ENCODE assay signal across 9 mouse cellular contexts in the genomic region with DNA sequence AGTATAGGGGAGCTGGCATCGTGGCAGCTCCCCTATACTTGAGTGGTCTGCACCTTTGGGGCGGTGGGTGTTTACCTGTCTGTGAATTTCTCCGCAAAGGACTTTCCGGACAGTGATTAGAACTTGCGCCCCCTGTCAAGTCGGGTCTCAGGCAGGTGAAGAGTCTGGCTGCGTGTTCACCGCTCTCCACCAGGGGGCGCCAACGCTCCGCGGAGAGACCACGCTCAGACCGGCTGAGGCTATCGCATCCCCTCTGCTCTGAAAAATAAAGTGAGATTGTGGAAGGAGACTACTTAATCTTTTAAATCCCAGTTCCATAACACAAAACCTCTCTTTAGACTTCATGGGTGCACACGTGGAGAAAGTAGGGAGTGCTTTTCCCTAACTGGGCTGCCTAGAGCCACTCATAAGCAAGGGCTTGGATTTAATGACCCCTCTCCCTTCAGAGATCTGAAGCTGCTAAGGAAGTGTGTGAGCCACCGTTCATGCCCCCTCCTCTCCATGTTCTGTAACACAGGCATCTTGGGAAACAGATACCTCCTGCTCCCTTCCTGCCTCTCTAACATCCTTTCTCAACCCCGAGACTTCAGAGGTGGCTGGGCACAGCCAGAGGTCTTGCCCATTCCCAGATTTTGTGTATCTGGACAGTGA. TPM values are rescaled to one million over a fixed set of nuclear protein-coding genes. Genes with fewer than 3 reads are reported as not detected.
DNase-seq lines count a peak whose midpoint lies in the region; ATAC-seq lines count a peak whose summit lies in the region.
"Had no signal": no experiment of that assay in that cellular context is flagged by ENCODE, and none has a peak within 500 bp of the region (broad histone marks: within the 10 kb centered on the region; RNA-seq: fewer than 3 reads in every experiment).

No protein-coding gene starts in this region.

- no peak overlapping the region for H3K4me3 ChIP-seq in forebrain, embryonic 16.5 days (replicated peaks; ENCODE audit: low read length)
- H3K4me3 ChIP-seq in hindbrain, embryonic 10.5 days, result no peak overlapping the region
- H3K4me3 ChIP-seq: lung, embryonic 15.5 days had no signal

- H3K27ac ChIP-seq in forebrain, embryonic 16.5 days (ENCODE audit: low read length), result no peak overlapping the region
- H3K27ac ChIP-seq in hindbrain, embryonic 10.5 days, result no peak overlapping the region
- H3K27ac ChIP-seq: lung, embryonic 15.5 days had no signal

- ATAC-seq in cerebellum, adult (ENCODE audit: insufficient number of reproducible peaks, low FRiP score, low TSS enrichment), result peak; percentile 66; the same call in 1 of the 2 replicates
- ATAC-seq in forebrain, embryonic 16.5 days, result peak; percentile 65
- ATAC-seq in megakaryocyte, adult 5-6 weeks (ENCODE audit: poor library complexity, severe bottlenecking), result peak; percentile 91

- H3K9ac ChIP-seq in forebrain, embryonic 16.5 days (replicated peaks; ENCODE audit: low read depth, low read length), result no peak overlapping the region
- H3K9ac ChIP-seq: lung, embryonic 15.5 days had no signal

- WGBS in forebrain, embryonic 16.5 days, result 5% methylated on average over 18 of the region's 18 CpGs
- WGBS in hindbrain, embryonic 10.5 days, result 8% methylated on average over 18 of the region's 18 CpGs

- no peak overlapping the region for H3K4me2 ChIP-seq in forebrain, embryonic 16.5 days (ENCODE audit: low read length)
- H3K4me2 ChIP-seq: lung, embryonic 15.5 days had no signal

- peak; percentile 16 for DNase-seq in MEL-GATA-1-ER (ENCODE audit: extremely low read depth, low read depth)
- DNase-seq in hindbrain, embryonic 10.5 days (ENCODE audit: low spot score), result peak; percentile 85
- DNase-seq in layer of hippocampus, adult 9-11 months, result peak; percentile 36
- peak; percentile 68 to 87 for DNase-seq in right cerebral cortex, postnatal 10 days (ENCODE audit: low spot score in 2 of 2)
- peak; percentile 75 for DNase-seq in urinary bladder, postnatal 14 days (ENCODE audit: low spot score)

- H3K9me3 ChIP-seq in forebrain, embryonic 16.5 days (ENCODE audit: control insufficient read depth, low read length), result no peaks in the 10 kb centered on the region
- no peaks in the 10 kb centered on the region for H3K9me3 ChIP-seq in hindbrain, embryonic 10.5 days
- H3K9me3 ChIP-seq: lung, embryonic 15.5 days had no signal

- no peaks in the 10 kb centered on the region for H3K27me3 ChIP-seq in forebrain, embryonic 16.5 days (replicated peaks; ENCODE audit: control insufficient read depth, insufficient read depth, low read length)
- peaks cover 21% of the 10 kb centered on the region for H3K27me3 ChIP-seq in hindbrain, embryonic 10.5 days (ENCODE audit: insufficient read depth, poor library complexity, severe bottlenecking)

- H3K4me1 ChIP-seq in forebrain, embryonic 16.5 days (replicated peaks; ENCODE audit: control insufficient read depth, insufficient read depth, low read length), result no peaks in the 10 kb centered on the region
- H3K4me1 ChIP-seq in hindbrain, embryonic 10.5 days (replicated peaks), result peaks cover 15% of the 10 kb centered on the region

- no peaks in the 10 kb centered on the region for H3K36me3 ChIP-seq in forebrain, embryonic 16.5 days (ENCODE audit: control insufficient read depth, insufficient read depth)
- H3K36me3 ChIP-seq in hindbrain, embryonic 10.5 days, result no peaks in the 10 kb centered on the region
- H3K36me3 ChIP-seq: lung, embryonic 15.5 days had no signal

RNA-seq across cellular contexts. Expression of gene Blcap, which starts 34.1 kb away (rescaled TPM):
- 196 and 239 TPM in 2 replicates for polyA plus RNA-seq in forebrain, embryonic 16.5 days (2015; fragmentation: Nextera tagmentation; extraction: Ambion mirVana)
- polyA plus RNA-seq in hindbrain, embryonic 10.5 days (2016; fragmentation: Nextera tagmentation; extraction: Ambion mirVana), result 78.4 and 100.0 TPM in 2 replicates
- 10.2 and 13.5 TPM in 2 replicates for total RNA-seq in megakaryocyte, adult 5-6 weeks (2015)
- total RNA-seq in megakaryocyte, adult 5-6 weeks (2017), result 7.8 and 19.2 TPM in 2 replicates

RNA-seq across cellular contexts. Expression of gene Nnat, which starts 45.3 kb away (rescaled TPM):
- polyA plus RNA-seq in forebrain, embryonic 16.5 days (2015; fragmentation: Nextera tagmentation; extraction: Ambion mirVana), result 5,254 and 7,174 TPM in 2 replicates
- 1,503 and 2,739 TPM in 2 replicates for polyA plus RNA-seq in hindbrain, embryonic 10.5 days (2016; fragmentation: Nextera tagmentation; extraction: Ambion mirVana)
- total RNA-seq in megakaryocyte, adult 5-6 weeks (2015), result not detected in 2 replicates
- total RNA-seq in megakaryocyte, adult 5-6 weeks (2017), result not detected in 2 replicates

Comparison
In these comparisons a context has a peak if more than half of its experiments do, and no peak if none do; other contexts are left out.
1. DNase-seq: peak in every context shown above with its lines; median percentile 85 in hindbrain, embryonic 10.5 days; 78 in right cerebral cortex, postnatal 10 days; 75 in urinary bladder, postnatal 14 days; 36 in layer of hippocampus, adult 9-11 months; 16 in MEL-GATA-1-ER.